In genomic region chr10:121364306-121364705, GRCm38 (mm10) we compare ENCODE assay signal across 8 mouse cellular contexts. TPM values are rescaled to one million over a fixed set of nuclear protein-coding genes. Genes with fewer than 3 reads are reported as not detected.
DNase-seq lines count a peak whose midpoint lies in the region; ATAC-seq lines count a peak whose summit lies in the region.

No protein-coding gene starts in this region.

- H3K27ac ChIP-seq in heart, embryonic 15.5 days, result no peak overlapping the region
- no peak overlapping the region for H3K27ac ChIP-seq in hindbrain, embryonic 11.5 days (ENCODE audit: low read depth, low read length)
- H3K27ac ChIP-seq in macrophage, result no peak overlapping the region

- ATAC-seq in heart, embryonic 15.5 days (replicated peaks; ENCODE audit: insufficient number of reproducible peaks, insufficient read depth, low FRiP score, low read depth), result no peak
- ATAC-seq in hindbrain, embryonic 11.5 days (ENCODE audit: low FRiP score), result peak; percentile 26; the same call in 1 of the 2 replicates
- no peak for ATAC-seq in monocyte, adult 5-6 weeks (replicated peaks; ENCODE audit: insufficient number of reproducible peaks, low FRiP score, low TSS enrichment, poor library complexity, severe bottlenecking)

- H3K4me3 ChIP-seq in heart, embryonic 15.5 days, result peak overlapping the region; percentile 93
- peak overlapping the region; percentile 91 for H3K4me3 ChIP-seq in hindbrain, embryonic 11.5 days (ENCODE audit: low read depth, low read length)
- peak overlapping the region; percentile 10; the same call in 1 of the 2 replicates for H3K4me3 ChIP-seq in macrophage (ENCODE audit: inconsistent target)

- WGBS in heart, embryonic 15.5 days, result 26% methylated on average over 15 of the region's 15 CpGs
- 30% methylated on average over 15 of the region's 15 CpGs for WGBS in hindbrain, embryonic 11.5 days
- 21% methylated on average over 15 of the region's 15 CpGs for WGBS in macrophage (ENCODE audit: missing documents)

- no peaks in the 10 kb centered on the region for H3K27me3 ChIP-seq in heart, embryonic 15.5 days
- H3K27me3 ChIP-seq in hindbrain, embryonic 11.5 days (ENCODE audit: control insufficient read depth, insufficient read depth, low read length), result no peaks in the 10 kb centered on the region

- no peaks in the 10 kb centered on the region for H3K9me3 ChIP-seq in heart, embryonic 15.5 days (replicated peaks)
- H3K9me3 ChIP-seq in hindbrain, embryonic 11.5 days (ENCODE audit: control insufficient read depth, low read length), result no peaks in the 10 kb centered on the region

- no peak for DNase-seq in heart, adult 9 months (ENCODE audit: low spot score in 2 of 2)
- DNase-seq in ZHBTc4 (ENCODE audit: low read depth, low spot score), result peak; percentile 16
- no peak for DNase-seq in hindbrain, embryonic 11.5 days (ENCODE audit: low spot score)
- DNase-seq in ovary, postnatal 14 days (ENCODE audit: low spot score), result no peak
- DNase-seq in spleen, postnatal 10 days (ENCODE audit: low spot score in 2 of 2), result no peak

- H3K4me1 ChIP-seq in heart, embryonic 15.5 days (replicated peaks), result peaks cover 22% of the 10 kb centered on the region
- peaks cover 3% of the 10 kb centered on the region; the same call in 1 of the 2 replicates for H3K4me1 ChIP-seq in hindbrain, embryonic 11.5 days (replicated peaks; ENCODE audit: control insufficient read depth, insufficient read depth, low read length)

- no peaks in the 10 kb centered on the region for H3K36me3 ChIP-seq in heart, embryonic 15.5 days
- H3K36me3 ChIP-seq in hindbrain, embryonic 11.5 days (ENCODE audit: control insufficient read depth, insufficient read depth, low read length), result no peaks in the 10 kb centered on the region
- H3K36me3 ChIP-seq in macrophage (ENCODE audit: inconsistent target), result peaks cover 6% of the 10 kb centered on the region; the same call in 1 of the 2 replicates

- H3K79me2 ChIP-seq in macrophage (ENCODE audit: inconsistent target), result peaks cover 39% of the 10 kb centered on the region

- peak overlapping the region; percentile 54; the same call in 1 of the 2 replicates for H3K9ac ChIP-seq in heart, embryonic 15.5 days
- peak overlapping the region; percentile 58; the same call in 1 of the 2 replicates for H3K9ac ChIP-seq in hindbrain, embryonic 11.5 days (ENCODE audit: low read depth, low read length)

- peak overlapping the region; percentile 80 for H3K4me2 ChIP-seq in heart, embryonic 15.5 days
- peak overlapping the region; percentile 86 for H3K4me2 ChIP-seq in hindbrain, embryonic 11.5 days (replicated peaks; ENCODE audit: low read depth, low read length)

RNA-seq across cellular contexts. Expression of gene Gns, which starts 0.6 kb away (rescaled TPM):
- 28.6 and 33.1 TPM in 2 replicates for polyA plus RNA-seq in heart, embryonic 15.5 days (2015; fragmentation: Nextera tagmentation; extraction: Ambion mirVana)
- polyA plus RNA-seq in hindbrain, embryonic 11.5 days (2014; fragmentation: Nextera tagmentation; extraction: Ambion mirVana), result 38.8 and 41.2 TPM in 2 replicates
- 1,000 to 10,000 TPM in 5 of 26 experiments, 100 to 1,000 TPM in 21; 576 to 1,220 (median 873) TPM for total RNA-seq in macrophage (2018; cell fraction: chromatin; rRNA removed)
- 1,000 to 10,000 TPM in 6 of 26 experiments, 100 to 1,000 TPM in 20; 646 to 1,155 (median 841) TPM for total RNA-seq in macrophage (2018; cell fraction: cytosol; rRNA removed)
- 1,000 to 10,000 TPM in 23 of 26 experiments, 100 to 1,000 TPM in 3; 800 to 1,797 (median 1,214) TPM for total RNA-seq in macrophage (2018; cell fraction: nucleus; rRNA removed)
- polyA plus RNA-seq in macrophage (2018), result 466 to 731 TPM (median 611 TPM) in 3 replicates
- total RNA-seq in monocyte, adult 5-6 weeks (2017), result 88.0 to 114 TPM (median 88.1 TPM) in 3 replicates

RNA-seq across cellular contexts. Expression of gene Tbc1d30, which starts 13.2 kb away (rescaled TPM):
- polyA plus RNA-seq in heart, embryonic 15.5 days (2015; fragmentation: Nextera tagmentation; extraction: Ambion mirVana), result 1.4 and 2.3 TPM in 2 replicates
- 4.7 and 6.1 TPM in 2 replicates for polyA plus RNA-seq in hindbrain, embryonic 11.5 days (2014; fragmentation: Nextera tagmentation; extraction: Ambion mirVana)
- 10 to 100 TPM in 1 of 26 experiments, 1 to 10 TPM in 13, under 1 TPM in 8, not detected in 4; 0.10 to 14.4 (median 2.3) TPM for total RNA-seq in macrophage (2018; cell fraction: chromatin; rRNA removed)
- total RNA-seq in macrophage (2018; cell fraction: cytosol; rRNA removed), result 1 to 10 TPM in 4 of 26 experiments, under 1 TPM in 22; 0.03 to 1.5 (median 0.46) TPM
- total RNA-seq in macrophage (2018; cell fraction: nucleus; rRNA removed), result 1 to 10 TPM in 12 of 26 experiments, under 1 TPM in 8, not detected in 6; 0.06 to 3.9 (median 1.7) TPM
- polyA plus RNA-seq in macrophage (2018), result 0.36 to 1.3 TPM (median 0.59 TPM) in 3 replicates
- total RNA-seq in monocyte, adult 5-6 weeks (2017), result 4.9 to 18.6 TPM (median 9.3 TPM) in 3 replicates

Comparison
In these comparisons a context has a peak if more than half of its experiments do, and no peak if none do; other contexts are left out.
1. H3K4me3 ChIP-seq: peak in every context shown above with its lines; median percentile 93 in heart, embryonic 15.5 days; 91 in hindbrain, embryonic 11.5 days; 10 in macrophage.
2. RNA of gene Gns, which starts 0.6 kb away (polyA plus RNA-seq): 466 to 731 TPM in macrophage; 38.8 to 41.2 TPM in hindbrain, embryonic 11.5 days and 28.6 to 33.1 TPM in heart, embryonic 15.5 days; every median in the first group is over 10 times any median in the second.